Mouse (Mus musculus): ENCODE measurements at regions not wholly inside any gene's neighbourhood (a gene's known extent, or its start where the extent isn't known, plus 50 kb on each side); places are given as distances from the start of the nearest gene placed in this dataset.
A peak's percentile ranks its signal among the peaks of the same experiment; 100 is the strongest.
"Not testable (repeated sequence)": the region's sequence is repeated elsewhere in the genome, so short reads cannot be mapped to it uniquely, and the experiment has no call there.

- peak; percentile 51 to 86 for DNase-seq (ENCODE audit: low spot score in 2 of 2)
These were observed 141.4 kb upstream of the Lrp1b start for GRCm38 (mm10) chr2:42794776-42795175.

GRCm38 (mm10) chr2:42784065-42784464 is 130.6 kb upstream of the Lrp1b start:
- peak in 1 of 2 experiments; percentile 58 for DNase-seq (ENCODE audit: low spot score in 2 of 2)

GRCm38 (mm10) chr2:42740513-42740912 is 87.1 kb upstream of the Lrp1b start:
- not testable (repeated sequence) for DNase-seq (ENCODE audit: low spot score in 2 of 2)

Data from layer of hippocampus, adult 18-20 months (tissue).